Mouse (Mus musculus): ENCODE measurements around the gene Fads2.

Gene Fads2

GRCm38 (mm10) chr19:10041388-10042148 lies 60.0 kb downstream of the Fads2 start, which contains the start of gene Fads3:
Gene Fads3, plus strand, starts transcription at chr19:10041569.
- DNase-seq (ENCODE audit: low spot score) = peak; percentile 91

DNA sequence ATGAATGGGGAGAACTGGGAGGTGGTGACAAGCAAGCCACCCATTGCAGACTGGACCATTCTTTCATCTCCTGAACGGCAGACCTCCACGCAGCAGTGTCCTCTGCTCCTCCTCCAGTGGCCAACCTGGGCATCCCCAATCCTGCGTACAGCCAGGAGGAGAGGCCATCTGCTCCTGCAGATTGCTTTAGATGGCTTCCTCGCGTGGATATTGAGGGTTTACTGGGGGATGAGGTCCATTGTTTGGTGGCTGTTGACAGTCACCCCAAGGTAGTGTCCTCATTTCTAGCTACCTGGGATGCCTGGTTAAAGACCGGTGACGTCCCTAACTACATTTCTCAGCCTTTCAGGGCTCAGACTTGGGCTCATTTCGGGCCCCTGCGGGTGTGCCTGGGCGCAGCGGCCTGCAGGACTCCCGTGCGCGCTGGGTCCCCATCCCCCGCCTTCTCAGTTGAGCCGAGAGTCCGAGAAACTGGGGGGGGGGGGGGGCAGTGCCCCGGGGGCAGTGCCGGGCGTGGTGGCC lies 60.6 kb downstream of the Fads2 start:
- DNase-seq (ENCODE audit: low spot score) = no peak

DNA sequence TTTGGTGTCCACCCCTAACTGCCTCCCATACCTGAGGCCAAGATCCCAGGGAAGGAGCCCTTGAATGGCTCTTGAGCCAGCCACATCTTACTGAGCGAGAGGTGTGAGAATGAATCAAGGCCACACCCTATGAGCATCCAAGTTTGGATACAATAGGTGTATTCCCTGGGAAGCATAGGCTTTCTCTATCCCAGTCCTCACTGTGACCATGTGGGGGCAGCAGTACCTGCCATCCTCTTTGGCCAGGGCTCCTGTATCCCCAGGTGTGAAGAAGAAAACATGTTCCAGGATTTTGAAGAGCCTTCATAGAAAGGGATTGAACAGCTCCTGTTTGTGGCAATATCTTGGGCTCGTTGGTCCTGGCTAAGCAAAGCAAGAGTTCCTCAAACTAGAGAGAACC lies 61.9 kb downstream of the Fads2 start:
- no peak for DNase-seq (ENCODE audit: low spot score)

GRCm38 (mm10) chr19:10038910-10039309 lies 62.6 kb downstream of the Fads2 start:
- no peak for DNase-seq (ENCODE audit: low spot score)

DNA sequence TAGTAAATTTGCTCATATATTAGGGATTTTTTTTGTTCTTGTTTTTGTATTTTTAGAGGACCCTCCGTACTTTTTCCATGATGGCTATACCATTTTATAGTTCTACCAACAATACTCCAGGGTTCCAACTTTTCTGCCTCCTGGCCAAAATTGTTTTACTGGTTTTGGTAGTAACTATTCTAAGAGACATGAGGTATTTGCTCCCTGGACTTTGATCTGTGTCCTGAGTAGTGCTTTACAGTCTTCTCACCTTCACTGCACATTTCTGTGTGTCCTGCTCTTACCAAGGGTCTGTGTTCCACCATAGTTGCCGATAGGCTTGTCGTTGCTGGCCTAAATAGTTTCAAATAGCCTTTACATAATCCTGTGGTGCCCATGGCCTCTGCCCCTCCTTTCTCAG lies 63.2 kb downstream of the Fads2 start:
- DNase-seq (ENCODE audit: low spot score) = no peak

DNA sequence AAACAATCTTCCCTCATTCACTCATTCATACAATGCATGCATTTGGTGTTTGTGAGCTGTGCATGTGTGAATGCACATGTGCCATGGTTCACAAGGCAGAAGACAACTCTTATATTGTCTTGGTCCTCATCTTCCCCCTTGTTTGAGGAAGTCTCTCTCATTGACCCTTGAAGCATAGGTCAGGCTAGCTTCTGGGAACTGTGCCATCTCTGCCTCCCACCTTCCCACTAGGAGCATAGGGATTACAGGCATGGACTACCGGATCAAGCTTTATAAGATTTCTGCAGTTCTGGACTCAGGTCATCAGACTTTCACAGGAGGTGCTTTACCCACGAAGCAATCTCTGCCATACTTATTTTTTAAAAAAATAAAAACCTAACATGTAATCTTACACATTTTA lies 64.0 kb downstream of the Fads2 start:
- DNase-seq (ENCODE audit: low spot score) = no peak

DNA sequence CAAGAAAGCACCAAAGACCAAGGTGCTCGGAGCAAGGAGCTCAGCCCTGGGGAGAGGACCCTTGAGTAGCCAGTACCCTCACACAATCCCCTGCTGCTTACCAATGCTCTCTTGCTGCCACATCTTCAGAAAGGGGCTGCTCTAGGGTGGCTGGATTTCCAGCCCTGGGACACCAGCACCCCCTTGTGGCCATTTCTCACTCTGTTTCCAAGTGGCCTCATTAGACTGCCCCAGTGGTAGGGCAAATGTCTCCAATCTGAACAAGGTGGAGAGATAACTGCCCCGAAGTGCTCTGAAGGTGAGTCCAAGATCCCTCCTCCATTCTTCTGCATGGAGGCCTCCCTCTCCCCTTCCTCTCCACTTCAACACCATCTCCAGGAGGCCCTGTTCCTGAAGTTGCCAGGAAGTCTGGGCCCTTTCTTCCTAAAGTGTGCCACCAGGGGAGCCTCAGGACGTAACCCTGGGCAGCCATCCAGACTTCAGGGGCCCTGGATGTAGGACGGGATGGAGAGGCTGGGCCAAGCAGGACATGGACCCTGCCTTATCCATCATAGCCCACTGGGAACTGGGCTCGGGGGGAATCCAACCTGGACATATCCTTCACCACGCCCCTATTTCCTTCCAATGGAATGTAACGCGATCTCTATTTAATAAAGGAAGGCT lies 66.6 kb downstream of the Fads2 start:
- peak; percentile 58 for DNase-seq (ENCODE audit: low spot score)

DNA sequence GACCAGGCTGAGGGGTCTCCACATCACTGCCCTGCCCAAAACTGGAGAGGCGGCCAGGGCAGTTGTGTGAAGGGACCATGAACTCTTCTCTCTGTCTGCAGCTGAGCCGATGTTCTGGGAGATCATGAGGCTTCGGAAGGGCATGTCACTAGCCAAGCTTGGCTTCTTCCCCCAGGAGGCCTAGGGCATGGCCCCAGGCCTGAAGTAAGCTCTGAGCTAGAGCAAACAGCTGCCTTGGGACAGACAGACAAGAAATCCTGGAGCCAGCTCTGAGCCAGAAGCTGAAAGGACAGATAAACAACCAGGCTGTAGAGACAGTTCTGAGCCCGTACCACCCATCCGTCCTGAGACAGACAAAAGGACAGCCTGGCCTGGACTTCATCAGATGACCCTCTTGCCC lies 67.2 kb downstream of the Fads2 start:
- no peak for DNase-seq (ENCODE audit: low spot score)

- no peak for DNase-seq (ENCODE audit: low spot score)
Measured at GRCm38 (mm10) chr19:10033211-10033973, 68.2 kb downstream of the Fads2 start.

DNA sequence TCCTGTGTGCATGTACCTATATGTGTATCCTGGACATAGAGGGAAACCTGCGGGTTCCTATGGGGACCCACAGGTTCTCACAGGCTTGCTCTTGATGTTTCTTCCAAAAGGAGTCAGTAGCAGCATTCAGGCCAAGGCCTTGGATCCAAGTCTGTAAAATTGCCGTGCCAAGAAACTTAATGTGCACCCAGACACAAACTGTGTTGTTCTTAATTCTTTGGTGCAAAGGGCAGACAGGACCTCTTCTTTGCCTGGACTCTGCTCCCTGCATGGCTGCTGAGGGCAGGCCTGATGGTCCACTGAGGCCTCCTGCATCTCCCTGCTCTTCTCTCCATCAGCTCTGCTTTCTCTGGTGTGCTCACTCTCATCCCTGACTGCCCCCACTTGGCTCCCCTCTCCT lies 71.8 kb downstream of the Fads2 start:
- no peak for DNase-seq (ENCODE audit: low spot score)

DNA sequence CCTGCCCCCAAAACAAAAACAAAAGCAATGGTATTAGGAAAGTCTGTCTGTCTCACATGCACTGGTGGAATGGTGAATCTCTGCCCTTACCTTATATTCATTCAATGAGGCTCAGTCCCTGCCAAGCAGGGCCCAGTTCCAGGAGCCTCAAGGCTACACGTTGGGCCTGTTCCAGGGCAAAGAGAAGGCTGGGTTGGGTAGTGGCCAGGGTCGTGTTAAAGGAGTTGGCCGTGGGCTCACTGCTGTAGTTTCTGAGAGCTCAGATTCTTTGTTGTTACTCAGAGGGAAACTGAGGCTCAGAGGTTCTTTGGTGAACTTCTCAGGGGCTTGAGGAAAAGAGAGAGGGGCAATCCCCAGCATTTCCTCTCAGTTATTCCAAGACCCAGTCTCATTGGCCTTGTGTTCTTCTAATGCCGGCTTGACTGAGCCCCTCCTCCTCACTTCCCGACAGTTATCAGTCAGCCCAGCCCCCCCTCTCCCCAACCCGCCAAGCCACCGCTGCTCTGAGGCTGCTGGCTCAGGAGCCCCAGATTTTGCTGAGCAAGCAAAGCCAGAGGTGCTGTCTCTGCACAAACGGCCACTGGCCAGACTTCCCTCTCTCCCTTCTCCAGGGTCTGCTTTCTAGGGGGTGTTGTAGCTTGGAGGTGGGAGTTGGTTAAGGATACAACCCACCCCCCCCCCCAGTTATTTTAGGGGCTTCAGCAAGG lies 76.2 kb downstream of the Fads2 start:
- DNase-seq (ENCODE audit: low spot score) = peak; percentile 89

- DNase-seq (ENCODE audit: low spot score) = no peak
Measured at GRCm38 (mm10) chr19:10023304-10023758, 78.2 kb downstream of the Fads2 start.

GRCm38 (mm10) chr19:10022414-10023303 lies 78.9 kb downstream of the Fads2 start:
- DNase-seq (ENCODE audit: low spot score) = peak; percentile 67

DNA sequence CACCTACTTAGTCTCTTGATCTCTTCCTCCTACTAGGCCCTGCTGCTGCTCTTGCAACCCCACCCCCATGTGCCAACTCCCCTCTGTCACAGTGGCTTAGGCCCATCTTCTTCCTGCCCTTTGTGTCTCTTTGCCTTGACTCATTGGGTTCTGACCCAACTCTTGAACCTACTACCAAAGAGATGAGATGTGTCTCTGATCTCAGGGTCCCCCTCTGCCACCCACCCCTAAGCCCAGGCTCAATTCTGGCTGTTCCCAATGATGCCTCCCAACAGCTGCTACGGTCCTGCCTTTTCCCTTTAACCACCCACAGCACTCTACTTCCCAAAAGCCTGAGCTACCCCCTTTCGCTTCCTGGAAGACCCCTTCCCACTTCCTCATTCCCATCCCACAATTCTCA lies 79.6 kb downstream of the Fads2 start:
- no peak for DNase-seq (ENCODE audit: low spot score)

GRCm38 (mm10) chr19:10019214-10019760 lies 82.3 kb downstream of the Fads2 start:
- no peak for DNase-seq (ENCODE audit: low spot score)

GRCm38 (mm10) chr19:10018527-10018818 lies 83.1 kb downstream of the Fads2 start:
- DNase-seq (ENCODE audit: low spot score) = no peak

DNA sequence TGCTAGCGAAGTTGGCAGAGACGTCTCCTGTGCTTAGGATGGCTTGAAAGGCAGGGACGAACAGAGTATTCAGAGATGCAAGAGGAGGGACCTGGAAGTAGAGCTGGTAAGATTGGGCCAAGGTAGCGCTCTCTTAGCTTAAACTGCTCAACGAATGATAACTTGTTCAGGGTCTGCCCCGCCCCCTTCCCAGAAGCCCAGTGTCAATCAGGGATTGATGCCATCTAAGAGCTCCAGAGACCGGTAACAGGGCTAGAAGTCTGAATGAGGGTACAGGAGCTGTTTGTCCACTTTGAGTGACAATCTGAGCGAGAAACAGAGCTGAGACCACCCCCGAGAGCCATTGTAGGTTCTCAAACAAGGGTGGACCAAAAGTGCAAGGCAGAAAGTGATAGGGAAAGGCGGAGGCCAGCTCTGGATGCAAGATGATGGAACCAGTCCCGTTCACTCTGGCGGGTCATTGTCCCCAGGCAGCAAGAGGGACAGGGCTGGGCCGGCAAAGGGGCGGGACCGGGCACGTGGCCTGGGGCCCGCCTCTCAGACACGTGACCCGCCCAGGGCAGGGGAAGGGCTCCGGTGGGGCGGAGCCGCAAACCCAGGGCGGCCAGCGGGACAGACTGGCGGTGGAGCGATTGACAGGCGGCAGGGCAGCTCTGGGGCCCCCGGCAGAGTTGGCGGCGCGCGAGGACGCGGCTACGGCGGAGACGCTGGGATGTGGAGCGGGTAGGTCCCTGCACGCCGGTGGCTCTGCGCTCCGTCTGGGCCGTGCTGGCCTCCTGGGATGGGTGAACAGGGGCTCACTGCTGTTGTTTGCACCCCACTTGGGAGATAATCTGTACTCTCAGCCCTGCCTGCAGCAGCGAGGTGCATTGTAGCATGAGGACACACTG lies 83.7 kb downstream of the Fads2 start:
- DNase-seq (ENCODE audit: low spot score) = peak; percentile 93

- DNase-seq (ENCODE audit: low spot score) = no peak
Measured at GRCm38 (mm10) chr19:10016151-10016550, 85.4 kb downstream of the Fads2 start.

DNA sequence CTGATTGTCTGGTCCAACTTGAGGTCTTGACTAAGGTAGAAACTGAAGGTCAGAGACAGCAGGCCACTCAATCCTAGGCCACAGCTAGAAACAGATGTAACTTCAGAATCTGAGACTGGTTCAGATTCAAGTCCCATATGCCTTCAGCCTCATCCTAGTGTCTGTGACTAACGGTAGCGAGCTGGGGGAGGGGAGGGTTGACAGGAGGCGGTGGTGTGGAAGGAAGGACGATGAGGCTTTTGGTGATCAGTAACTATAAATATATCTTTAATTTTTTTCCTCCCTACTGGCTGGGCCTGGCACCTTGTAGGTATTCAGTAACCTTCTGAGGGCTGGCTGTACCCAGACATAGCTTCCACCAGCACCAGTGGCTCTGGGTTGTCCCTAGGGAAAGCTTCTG lies 86.1 kb downstream of the Fads2 start:
- DNase-seq (ENCODE audit: low spot score) = no peak

DNA sequence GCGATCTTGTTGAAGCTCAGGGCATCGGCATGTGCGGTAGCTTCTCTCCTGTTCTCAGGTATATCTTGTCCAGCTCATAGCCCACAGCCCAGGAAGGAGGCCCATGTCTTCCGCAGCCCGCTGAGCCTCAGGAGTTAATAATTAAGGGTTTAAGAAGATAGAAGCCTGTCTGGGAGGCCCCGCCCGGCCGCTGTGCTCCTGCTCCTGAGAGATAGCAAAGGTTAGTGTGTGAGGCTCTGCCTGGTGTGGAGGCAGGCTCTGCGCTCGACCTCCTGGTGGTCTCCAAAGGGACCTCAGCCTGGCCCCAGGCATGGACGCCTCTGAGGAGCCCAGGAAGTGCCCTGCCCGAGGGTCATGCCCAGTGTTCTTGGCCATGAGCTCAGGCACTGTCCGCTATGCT lies 86.7 kb downstream of the Fads2 start:
- peak; percentile 86 for DNase-seq (ENCODE audit: low spot score)
